Comparison of ENCODE assay signal across 22 mouse cellular contexts in the genomic region with DNA sequence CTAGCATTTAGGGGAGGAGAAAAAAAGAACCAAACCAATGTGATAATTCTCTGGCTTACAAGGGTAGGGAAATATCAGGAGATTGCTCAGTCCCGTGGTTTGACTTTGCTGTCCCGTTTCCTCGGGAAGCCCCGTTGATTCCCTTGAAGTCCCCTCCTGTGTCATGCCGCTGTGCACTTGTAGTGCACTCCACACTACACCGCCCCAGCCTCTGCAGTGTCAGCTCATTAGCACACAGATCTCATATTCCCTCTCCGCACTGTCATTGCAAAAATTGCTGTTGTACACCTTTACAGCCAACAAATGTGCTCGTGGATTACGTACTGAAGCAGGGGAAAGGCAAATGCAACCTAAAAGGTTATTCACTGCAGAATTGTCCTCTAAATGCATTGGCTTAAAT. TPM values are rescaled to one million over a fixed set of nuclear protein-coding genes. Genes with fewer than 3 reads are reported as not detected.
DNase-seq lines count a peak whose midpoint lies in the region; ATAC-seq and TF ChIP-seq lines count a peak whose summit lies in the region.
"Had no signal": no experiment of that assay in that cellular context is flagged by ENCODE, and none has a peak within 500 bp of the region (broad histone marks: within the 10 kb centered on the region; RNA-seq: fewer than 3 reads in every experiment).

No protein-coding gene starts in this region.

- WGBS in forebrain, embryonic 16.5 days = 38% methylated on average over 9 of the region's 9 CpGs
- WGBS in forebrain, embryonic 10.5 days = 53% methylated on average over 9 of the region's 9 CpGs
- WGBS in kidney, postnatal 0 days = 56% methylated on average over 9 of the region's 9 CpGs
- 39% methylated on average over 9 of the region's 9 CpGs for WGBS in kidney, adult 2 months
- 48% methylated on average over 9 of the region's 9 CpGs for WGBS in hindbrain, embryonic 16.5 days
- WGBS in neural tube, embryonic 15.5 days = 26% methylated on average over 9 of the region's 9 CpGs

- H3K9ac ChIP-seq in forebrain, embryonic 16.5 days (replicated peaks; ENCODE audit: low read depth, low read length) = no peak overlapping the region
- H3K9ac ChIP-seq in kidney, postnatal 0 days (ENCODE audit: low read depth, low read length) = no peak overlapping the region
- H3K9ac ChIP-seq in hindbrain, embryonic 16.5 days (ENCODE audit: low read depth, low read length) = no peak overlapping the region
- H3K9ac ChIP-seq in neural tube, embryonic 15.5 days (replicated peaks) = no peak overlapping the region
- H3K9ac ChIP-seq: forebrain, embryonic 12.5 days; limb, embryonic 12.5 days; liver, embryonic 12.5 days had no signal

- H3K4me1 ChIP-seq in forebrain, embryonic 16.5 days (replicated peaks; ENCODE audit: control insufficient read depth, insufficient read depth, low read length) = peaks cover 2% of the 10 kb centered on the region; the same call in 1 of the 2 replicates
- H3K4me1 ChIP-seq in forebrain, embryonic 10.5 days = peaks cover 24% of the 10 kb centered on the region
- H3K4me1 ChIP-seq in kidney, postnatal 0 days (replicated peaks; ENCODE audit: insufficient read depth, low read length) = no peaks in the 10 kb centered on the region
- no peaks in the 10 kb centered on the region; the same call in 1 of the 2 replicates for H3K4me1 ChIP-seq in kidney, adult 2 months (ENCODE audit: control insufficient read depth, insufficient read depth, low read length)
- no peaks in the 10 kb centered on the region for H3K4me1 ChIP-seq in hindbrain, embryonic 16.5 days (ENCODE audit: control insufficient read depth, insufficient read depth, low read depth, low read length)
- peaks cover 6% of the 10 kb centered on the region; the same call in 1 of the 2 replicates for H3K4me1 ChIP-seq in neural tube, embryonic 15.5 days
- H3K4me1 ChIP-seq: heart, embryonic 10.5 days; liver, embryonic 12.5 days had no signal

- no peaks in the 10 kb centered on the region for H3K9me3 ChIP-seq in forebrain, embryonic 16.5 days (ENCODE audit: control insufficient read depth, low read length)
- H3K9me3 ChIP-seq in forebrain, embryonic 10.5 days = no peaks in the 10 kb centered on the region
- H3K9me3 ChIP-seq in kidney, postnatal 0 days (replicated peaks; ENCODE audit: low read length) = no peaks in the 10 kb centered on the region
- H3K9me3 ChIP-seq in hindbrain, embryonic 16.5 days (ENCODE audit: control insufficient read depth, low read length) = no peaks in the 10 kb centered on the region
- H3K9me3 ChIP-seq in neural tube, embryonic 15.5 days (replicated peaks) = no peaks in the 10 kb centered on the region
- H3K9me3 ChIP-seq: forebrain, embryonic 12.5 days; G1E; heart, embryonic 10.5 days; limb, embryonic 12.5 days; liver, embryonic 12.5 days; megakaryocyte, embryonic 14.5 days had no signal

- no peak for TF ChIP-seq POLR2A in kidney, adult 2 months (IDR thresholded peaks at IDR 0.05; ENCODE audit: low read depth, low read length)

- peak overlapping the region; percentile 9; the same call in 1 of the 2 replicates for H3K4me2 ChIP-seq in forebrain, embryonic 16.5 days (ENCODE audit: low read length)
- H3K4me2 ChIP-seq in kidney, postnatal 0 days (ENCODE audit: low read length) = 0 out of 2 replicates have a peak overlapping the region, but pooled peaks have one; percentile 7
- H3K4me2 ChIP-seq in hindbrain, embryonic 16.5 days (ENCODE audit: low read length) = peak overlapping the region; percentile 20
- H3K4me2 ChIP-seq in neural tube, embryonic 15.5 days = peak overlapping the region; percentile 36
- H3K4me2 ChIP-seq: forebrain, embryonic 12.5 days; limb, embryonic 12.5 days; liver, embryonic 12.5 days had no signal

- no peaks in the 10 kb centered on the region for H3K36me3 ChIP-seq in forebrain, embryonic 16.5 days (ENCODE audit: control insufficient read depth, insufficient read depth)
- no peaks in the 10 kb centered on the region for H3K36me3 ChIP-seq in forebrain, embryonic 10.5 days (replicated peaks)
- H3K36me3 ChIP-seq in kidney, postnatal 0 days (ENCODE audit: insufficient read depth, low read length) = no peaks in the 10 kb centered on the region
- H3K36me3 ChIP-seq in kidney, adult 2 months (ENCODE audit: control insufficient read depth, insufficient read depth, low read length) = no peaks in the 10 kb centered on the region
- H3K36me3 ChIP-seq in hindbrain, embryonic 16.5 days (ENCODE audit: control insufficient read depth, insufficient read depth, low read length) = no peaks in the 10 kb centered on the region
- no peaks in the 10 kb centered on the region for H3K36me3 ChIP-seq in neural tube, embryonic 15.5 days
- H3K36me3 ChIP-seq: forebrain, embryonic 12.5 days; G1E; heart, embryonic 10.5 days; limb, embryonic 12.5 days; liver, embryonic 12.5 days had no signal

- H3K4me3 ChIP-seq in forebrain, embryonic 16.5 days (replicated peaks; ENCODE audit: low read length) = no peak overlapping the region; the same call in 1 of the 2 replicates
- no peak overlapping the region for H3K4me3 ChIP-seq in forebrain, embryonic 10.5 days
- H3K4me3 ChIP-seq in kidney, postnatal 0 days (replicated peaks; ENCODE audit: low read depth, low read length) = no peak overlapping the region
- H3K4me3 ChIP-seq in kidney, adult 2 months (ENCODE audit: insufficient read depth, low read depth, low read length) = no peak overlapping the region
- no peak overlapping the region for H3K4me3 ChIP-seq in hindbrain, embryonic 16.5 days (ENCODE audit: low read length)
- no peak overlapping the region for H3K4me3 ChIP-seq in neural tube, embryonic 15.5 days (replicated peaks)
- H3K4me3 ChIP-seq: forebrain, embryonic 12.5 days; heart, embryonic 10.5 days; limb, embryonic 12.5 days; liver, embryonic 12.5 days; megakaryocyte, embryonic 14.5 days had no signal

- TF ChIP-seq CTCF in kidney, postnatal 0 days (IDR thresholded peaks at IDR 0.05; ENCODE audit: low read depth) = no peak
- TF ChIP-seq CTCF in kidney, adult 2 months (conservative IDR thresholded peaks at IDR 0.05; ENCODE audit: insufficient read depth, insufficient read length, low read depth, low read length) = no peak

- ATAC-seq in forebrain, embryonic 16.5 days = peak; percentile 47
- no peak for ATAC-seq in kidney, postnatal 0 days (replicated peaks; ENCODE audit: low FRiP score, low read depth)
- ATAC-seq in hindbrain, embryonic 16.5 days = peak; percentile 60
- 0 out of 2 replicates have a peak, but pooled peaks have one; percentile 50 for ATAC-seq in neural tube, embryonic 15.5 days (ENCODE audit: low FRiP score)
- ATAC-seq: activated CD4-positive, CD25-positive, alpha-beta regulatory T cell, adult 4 months; liver, embryonic 12.5 days had no signal

- DNase-seq in forebrain, embryonic 10.5 days (ENCODE audit: extremely low spot score, low spot score) = no peak
- DNase-seq in kidney, postnatal 0 days (ENCODE audit: low spot score) = no peak
- DNase-seq in kidney, adult 2 months = no peak
- DNase-seq in cerebellum, adult 8-10 months = no peak
- DNase-seq: adrenal gland, postnatal 10 days; cerebellum, adult 11 months; cerebellum, postnatal 14 days; embryo, embryonic 11 days; kidney, adult 18-20 months; lung, adult 2 months; right cerebral cortex, adult 18-20 months; thymus, postnatal 25 days had no signal

- H3K27ac ChIP-seq in forebrain, embryonic 16.5 days (ENCODE audit: low read length) = no peak overlapping the region
- no peak overlapping the region for H3K27ac ChIP-seq in forebrain, embryonic 10.5 days
- H3K27ac ChIP-seq in kidney, postnatal 0 days = no peak overlapping the region
- H3K27ac ChIP-seq in kidney, adult 2 months (ENCODE audit: insufficient read depth, low read depth, low read length) = no peak overlapping the region
- no peak overlapping the region for H3K27ac ChIP-seq in hindbrain, embryonic 16.5 days (ENCODE audit: low read depth, low read length)
- no peak overlapping the region for H3K27ac ChIP-seq in neural tube, embryonic 15.5 days (replicated peaks)
- H3K27ac ChIP-seq: forebrain, embryonic 12.5 days; heart, embryonic 10.5 days; limb, embryonic 12.5 days; liver, embryonic 12.5 days had no signal

- no peaks in the 10 kb centered on the region for H3K27me3 ChIP-seq in forebrain, embryonic 16.5 days (replicated peaks; ENCODE audit: control insufficient read depth, insufficient read depth, low read length)
- peaks cover 46% of the 10 kb centered on the region for H3K27me3 ChIP-seq in forebrain, embryonic 10.5 days (ENCODE audit: poor library complexity, severe bottlenecking)
- no peaks in the 10 kb centered on the region for H3K27me3 ChIP-seq in kidney, postnatal 0 days (ENCODE audit: insufficient read depth, low read length)
- no peaks in the 10 kb centered on the region for H3K27me3 ChIP-seq in kidney, adult 2 months (replicated peaks; ENCODE audit: control insufficient read depth, insufficient read depth, low read length)
- H3K27me3 ChIP-seq in hindbrain, embryonic 16.5 days (replicated peaks; ENCODE audit: control insufficient read depth, insufficient read depth, low read length) = no peaks in the 10 kb centered on the region
- no peaks in the 10 kb centered on the region for H3K27me3 ChIP-seq in neural tube, embryonic 15.5 days (replicated peaks)

RNA-seq across cellular contexts. Expression of gene Gria3, which starts 5.6 kb away (rescaled TPM):
- polyA plus RNA-seq in forebrain, embryonic 16.5 days (2015; fragmentation: Nextera tagmentation; extraction: Ambion mirVana) = 18.6 and 20.4 TPM in 2 replicates
- polyA plus RNA-seq in forebrain, embryonic 10.5 days (2016; fragmentation: Nextera tagmentation; extraction: Ambion mirVana) = 2.3 and 2.5 TPM in 2 replicates
- polyA plus RNA-seq in kidney, postnatal 0 days (2015; fragmentation: Nextera tagmentation; extraction: Ambion mirVana) = 3.3 and 4.8 TPM in 2 replicates
- polyA plus RNA-seq in kidney, adult 2 months (2012; rRNA removed) = 3.1 and 4.3 TPM in 2 replicates
- polyA plus RNA-seq in hindbrain, embryonic 16.5 days (2015; fragmentation: Nextera tagmentation; extraction: Ambion mirVana) = 20.4 and 20.5 TPM in 2 replicates
- 17.6 and 19.1 TPM in 2 replicates for polyA plus RNA-seq in neural tube, embryonic 15.5 days (2015; fragmentation: Nextera tagmentation; extraction: Ambion mirVana)
- polyA plus RNA-seq: activated CD4-positive, CD25-positive, alpha-beta regulatory T cell, adult 4 months; G1E had no signal
